Mouse (Mus musculus): ENCODE results near the gene Cd200r1.

DNA sequence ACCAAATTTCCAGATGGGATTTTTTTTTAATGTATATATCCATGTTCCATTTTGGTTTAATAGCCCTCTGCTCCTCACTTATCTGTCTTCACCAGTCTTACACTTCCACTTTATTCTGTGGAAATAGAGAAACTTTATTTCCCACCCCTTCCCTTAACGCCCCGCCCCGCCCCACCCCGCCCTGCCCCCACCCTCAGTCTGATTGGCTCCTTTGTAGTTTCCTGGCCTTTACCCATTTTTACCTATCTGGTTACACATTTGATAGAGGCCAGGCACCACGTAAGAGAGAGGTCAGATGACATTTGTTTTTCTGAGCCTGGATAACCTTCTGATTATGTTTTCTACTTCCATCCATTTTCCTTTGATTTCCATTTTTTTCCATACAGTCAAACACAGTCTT is 14.0 kb downstream of the Cd200r1 start:
- no peak for TF ChIP-seq EP300 (IDR thresholded peaks at IDR 0.05; ENCODE audit: insufficient read depth, low read depth, low read length)
- TF ChIP-seq CTCF (IDR thresholded peaks at IDR 0.05), result no peak
- no peak for TF ChIP-seq POLR2A (IDR thresholded peaks at IDR 0.05; ENCODE audit: insufficient read depth, low read depth, low read length)

Data from heart, adult 2 months (tissue).